Mouse (Mus musculus): ENCODE data around the gene Tmem8b. TPM values are rescaled to one million over a fixed set of nuclear protein-coding genes. Genes with fewer than 3 reads are reported as not detected.

Gene Tmem8b
- polyA plus RNA-seq (2017; shearing (Covaris generic)): 1.4 TPM

DNA sequence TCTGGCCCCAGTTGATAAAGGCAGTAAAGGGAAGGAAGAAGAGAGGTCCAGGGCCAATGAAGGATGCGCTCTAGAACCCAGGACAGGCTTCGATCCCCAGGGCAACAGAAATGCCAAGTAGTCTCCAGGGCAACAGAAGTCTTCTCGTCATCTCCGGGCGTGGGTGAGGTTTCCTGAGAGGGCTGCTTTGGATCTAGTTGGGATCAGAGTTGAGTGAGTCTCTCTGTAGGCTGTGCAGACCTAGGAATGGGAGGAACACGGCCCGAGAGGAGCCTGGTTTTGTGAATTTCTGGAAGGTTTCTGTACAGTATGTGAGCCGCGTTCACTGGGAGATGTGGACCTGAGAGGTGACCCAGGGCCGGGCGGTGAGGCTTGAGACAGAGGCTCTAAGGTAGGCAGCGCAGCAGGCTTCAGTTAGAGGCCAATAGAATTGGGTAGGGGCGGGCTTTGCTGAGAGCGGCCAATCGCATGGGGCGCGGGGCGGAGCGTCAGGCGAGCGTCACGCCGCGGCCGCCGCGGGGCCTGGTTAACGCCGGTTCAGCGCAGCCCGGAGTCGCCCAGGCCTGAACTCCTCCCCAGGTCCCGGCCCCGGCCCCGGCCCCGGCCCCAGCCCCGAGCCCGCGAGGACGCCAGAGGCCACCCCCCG lies at the start of gene Tmem8b, which contains the start of gene Fam221b:
Gene Tmem8b, plus strand, starts transcription at position 190 of the 646 bp plus-strand sequence.
Gene Fam221b, minus strand, starts transcription at position 364 of the 646 bp plus-strand sequence.

DNA sequence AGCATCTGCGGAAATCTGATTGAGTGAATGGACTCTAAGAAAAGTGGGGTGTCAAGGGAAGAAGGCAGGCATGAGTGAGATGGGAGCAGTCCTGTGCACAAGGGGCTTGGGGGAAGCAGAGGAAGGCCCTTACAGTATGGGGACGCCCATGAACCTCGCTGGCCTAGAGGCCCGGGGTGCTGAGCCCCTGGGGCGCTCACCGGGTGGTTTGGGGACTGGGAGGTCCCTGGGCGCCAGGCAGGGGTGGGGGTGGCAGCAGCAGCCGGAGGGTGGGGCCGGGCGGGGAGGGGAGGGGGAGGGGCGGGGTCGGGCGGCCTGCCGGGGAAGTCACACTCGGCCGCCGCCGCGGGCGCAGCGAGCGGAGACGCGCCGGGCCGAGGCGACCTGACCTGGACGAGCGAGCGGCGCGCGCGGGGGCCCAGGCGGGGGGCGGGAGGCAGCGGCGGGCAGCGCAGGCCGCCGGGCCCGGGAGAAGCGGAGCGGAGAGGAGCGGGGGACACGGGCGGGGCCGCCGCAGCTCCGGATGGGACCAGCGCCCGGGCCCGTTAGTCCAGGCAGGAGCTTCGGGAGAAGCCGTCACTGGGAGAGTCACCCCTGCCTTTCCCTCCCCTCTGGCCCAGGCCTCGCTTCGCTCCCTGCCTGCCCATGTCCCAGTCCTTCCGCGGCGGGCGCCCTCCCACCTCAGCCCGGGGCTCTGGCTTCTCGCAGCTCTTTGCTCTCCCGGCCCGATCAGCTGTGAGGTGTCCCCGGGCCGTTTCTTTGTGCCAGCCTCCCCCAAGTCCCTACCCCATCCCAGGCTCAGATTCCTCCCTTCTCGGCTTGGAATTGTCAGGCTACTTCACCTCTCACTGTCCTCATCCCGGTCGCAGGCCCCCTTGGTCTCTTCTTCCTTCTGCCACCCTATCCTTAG lies 37.5 kb upstream of the Tmem8b start, which contains the start of gene Npr2:
Gene Npr2, plus strand, starts transcription at position 890 of the 910 bp plus-strand sequence.

DNA sequence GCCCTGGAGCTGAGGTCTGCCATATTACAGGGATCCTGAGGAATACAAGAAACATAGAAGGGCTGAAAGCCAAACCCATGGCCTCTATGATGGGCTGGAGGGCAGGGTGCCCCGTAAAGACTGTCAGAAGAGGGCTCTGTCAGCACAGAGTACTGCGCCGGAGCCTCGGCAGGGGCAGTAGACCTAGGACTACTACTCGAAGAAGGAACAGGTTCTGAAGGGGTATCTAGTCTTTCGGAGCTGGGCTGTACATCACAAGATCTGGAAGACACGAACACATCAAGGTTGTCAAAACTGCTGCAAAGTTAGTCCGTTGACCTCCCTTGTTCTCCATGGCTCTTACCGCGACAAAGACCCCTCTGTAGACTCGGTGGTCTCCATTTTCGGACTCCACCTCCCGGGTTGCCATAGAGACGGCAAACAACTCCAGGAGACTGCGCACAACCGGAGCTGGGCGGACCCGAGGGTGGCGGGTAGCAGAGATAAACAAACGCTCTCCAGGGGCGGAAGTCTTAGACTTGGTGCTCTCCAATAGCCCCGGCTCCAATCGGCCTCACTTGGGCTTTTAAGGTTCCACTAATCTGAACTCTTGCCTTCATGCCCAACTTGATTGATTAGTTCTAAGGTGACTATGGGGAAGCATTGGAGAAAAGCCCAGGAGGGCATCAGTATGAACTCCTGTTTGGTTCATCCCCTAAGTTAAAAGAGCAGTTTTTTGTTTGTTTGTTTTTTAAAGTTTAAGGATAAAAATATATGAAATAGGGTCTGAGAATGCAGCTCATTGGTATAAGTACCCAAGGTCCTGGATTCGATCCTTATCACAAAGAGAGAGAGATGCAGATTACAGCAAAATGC lies 15.4 kb upstream of the Tmem8b start, which contains the start of gene Spag8:
Gene Spag8, minus strand, starts transcription at position 434 of the 855 bp plus-strand sequence.

DNA sequence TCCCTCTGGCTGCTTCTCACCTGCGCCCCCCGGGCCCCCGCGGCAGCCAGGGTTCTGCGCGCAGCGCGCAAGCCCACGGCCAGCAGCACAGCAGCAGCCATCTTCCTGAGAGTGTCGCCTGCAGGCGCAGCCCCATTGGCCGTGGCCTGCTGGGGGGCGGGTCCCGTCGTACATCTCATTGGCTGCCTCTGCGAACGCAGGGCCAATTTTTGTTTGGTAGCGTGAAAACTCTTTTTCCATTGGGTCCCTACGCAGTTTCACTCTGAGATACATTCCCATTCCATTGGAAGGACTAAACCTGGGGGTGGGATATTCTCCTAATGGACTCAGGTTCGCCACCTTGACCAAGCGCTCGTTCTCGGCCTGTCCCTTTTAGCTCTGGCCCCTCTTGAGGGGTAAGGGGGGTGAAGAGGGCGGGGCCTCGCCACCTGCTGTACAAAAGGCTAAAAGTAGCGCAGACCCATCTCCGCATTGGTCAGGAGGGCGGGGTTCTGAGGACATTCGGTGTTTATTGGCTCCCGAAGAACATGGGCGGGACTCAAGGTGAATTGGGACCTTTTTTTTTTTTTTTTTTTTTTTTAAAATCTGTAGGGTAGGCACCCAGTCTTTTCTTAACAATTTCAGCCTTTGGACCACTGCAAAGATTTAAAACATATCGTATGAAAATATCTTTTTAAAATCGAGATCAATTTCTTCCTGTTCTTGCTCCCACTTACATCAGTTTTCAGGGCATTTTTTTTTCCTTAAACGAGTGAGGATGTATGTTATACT lies 12.2 kb upstream of the Tmem8b start, which contains the start of gene Hint2:
Gene Hint2, minus strand, starts transcription at position 128 of the 771 bp plus-strand sequence.

DNA sequence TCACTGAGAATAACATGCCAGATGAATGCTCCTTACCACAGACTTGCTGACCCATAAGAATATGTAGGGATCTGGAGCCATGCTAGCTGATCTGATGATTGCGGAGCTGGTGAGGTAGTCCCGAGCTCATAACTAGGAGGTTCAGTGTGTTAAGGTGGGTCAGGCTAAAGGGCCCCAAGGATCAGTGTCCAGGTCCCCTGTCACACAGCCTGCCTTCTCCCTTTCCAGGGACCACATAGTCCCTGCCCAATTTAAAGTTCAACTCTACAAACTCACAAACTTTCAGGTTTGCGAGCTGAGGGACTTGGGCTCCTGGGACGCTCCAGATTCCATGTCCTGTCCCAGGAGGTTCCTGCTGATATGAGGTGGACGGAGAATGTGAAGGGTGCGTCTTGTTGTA lies 31.9 kb downstream of the Tmem8b start, which contains the start of gene Olfr70:
Gene Olfr70, minus strand, starts transcription at position 101 of the 400 bp plus-strand sequence.

DNA sequence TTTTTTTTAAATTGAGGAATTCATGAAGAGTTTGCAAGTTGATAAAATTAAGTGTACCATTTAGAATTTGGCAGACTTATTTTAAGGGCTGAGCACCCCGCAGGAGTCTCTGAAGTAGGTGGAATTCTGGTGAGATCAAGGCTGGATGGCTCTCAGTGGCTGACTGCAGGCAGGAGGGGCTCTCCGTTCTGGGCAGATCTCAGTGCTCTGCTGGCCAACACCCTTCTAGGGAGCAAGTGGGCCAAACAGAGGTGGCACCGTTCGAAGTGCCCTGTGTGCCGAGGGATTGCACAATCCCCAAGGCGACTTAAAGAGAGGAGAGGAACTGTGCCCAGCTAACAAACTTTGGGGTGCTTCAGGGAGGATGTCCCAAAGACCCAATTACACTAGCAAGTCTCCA lies 41.1 kb downstream of the Tmem8b start, which contains the start of gene Olfr71:
Gene Olfr71, minus strand, starts transcription at position 387 of the 400 bp plus-strand sequence.

DNA sequence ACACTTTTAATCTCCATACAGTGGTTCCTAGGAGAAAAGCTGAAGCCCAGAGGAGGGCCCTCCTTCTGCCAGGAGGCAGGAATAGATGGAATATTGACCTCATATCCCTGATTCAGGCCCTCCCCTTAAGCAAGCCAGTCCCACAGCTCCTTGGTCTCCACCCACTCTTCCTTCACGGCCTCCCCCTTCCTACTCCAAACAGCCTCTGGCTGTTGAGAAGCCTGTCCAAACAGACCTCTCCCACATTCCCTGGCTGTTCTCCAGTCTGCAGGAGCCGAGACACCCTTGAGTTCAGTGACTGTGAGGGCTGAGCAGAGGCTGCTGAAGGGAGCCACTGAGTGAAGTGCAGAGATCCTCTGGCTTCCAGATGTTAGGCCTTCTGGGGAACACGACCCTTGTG lies 58.2 kb downstream of the Tmem8b start, which contains the start of gene Hrct1:
Gene Hrct1, plus strand, starts transcription at position 194 of the 400 bp plus-strand sequence.

DNA sequence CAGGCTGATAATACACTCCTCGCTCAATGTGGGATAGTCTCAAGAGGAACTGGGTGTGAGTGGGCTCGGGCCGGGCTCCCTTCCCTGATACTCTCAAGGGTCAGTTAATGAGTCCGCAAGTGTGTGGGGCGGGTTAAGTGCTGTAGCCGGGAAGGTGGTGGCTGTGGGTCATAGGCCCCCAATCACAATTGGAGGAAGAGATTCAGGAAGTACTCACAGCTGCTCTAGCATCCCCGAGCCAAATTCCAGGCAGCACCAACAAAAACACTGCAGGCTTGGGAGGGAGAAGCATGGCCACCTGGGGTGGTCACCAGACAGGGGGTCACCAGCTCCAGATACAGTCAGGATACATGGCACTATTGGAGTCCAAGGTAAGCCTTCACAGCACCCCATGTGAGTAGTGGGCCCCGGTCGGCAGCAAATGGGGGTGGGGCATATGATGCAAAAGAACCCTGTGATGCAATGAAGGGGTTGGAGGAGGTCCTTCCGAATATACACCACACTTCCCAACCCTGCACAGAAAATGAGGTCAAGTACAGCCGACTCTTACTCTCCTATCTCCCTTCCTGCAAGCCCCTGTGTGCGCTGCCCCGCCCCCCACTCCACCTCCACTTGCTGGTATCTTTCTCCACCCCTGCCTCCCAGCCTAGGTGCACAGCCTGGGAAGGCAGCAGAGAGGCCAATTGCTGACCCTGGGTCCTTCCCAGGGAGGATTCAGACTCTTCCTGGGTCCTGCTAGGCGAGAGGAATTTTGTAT lies 61.2 kb downstream of the Tmem8b start, which contains the start of gene Spaar:
Gene Spaar, plus strand, starts transcription at position 241 of the 757 bp plus-strand sequence.

Other genes starting within 250 kb of the Tmem8b start
- gene Fam166b, start 239.8 kb upstream of the Tmem8b start, polyA plus RNA-seq (2017; shearing (Covaris generic)): not detected
- 76.2 TPM for gene Tesk1, start 227.0 kb upstream of the Tmem8b start, polyA plus RNA-seq (2017; shearing (Covaris generic))
- gene Cd72, start 214.3 kb upstream of the Tmem8b start, polyA plus RNA-seq (2017; shearing (Covaris generic)): 22.2 TPM
- 259 TPM for gene Sit1, start 185.2 kb upstream of the Tmem8b start, polyA plus RNA-seq (2017; shearing (Covaris generic))
- 75.2 TPM for gene Ccdc107, start 176.1 kb upstream of the Tmem8b start, polyA plus RNA-seq (2017; shearing (Covaris generic))
- gene Arhgef39, start 169.3 kb upstream of the Tmem8b start, polyA plus RNA-seq (2017; shearing (Covaris generic)): 11.4 TPM
- 0.45 TPM for gene Car9, start 162.0 kb upstream of the Tmem8b start, polyA plus RNA-seq (2017; shearing (Covaris generic))
- not detected for gene Tpm2, start 145.2 kb upstream of the Tmem8b start, polyA plus RNA-seq (2017; shearing (Covaris generic))
- 56.9 TPM for gene Creb3, start 106.6 kb upstream of the Tmem8b start, polyA plus RNA-seq (2017; shearing (Covaris generic))
- 199 TPM for gene Tln1, start 106.3 kb upstream of the Tmem8b start, polyA plus RNA-seq (2017; shearing (Covaris generic))
- 7.2 TPM for gene Rgp1, start 90.3 kb upstream of the Tmem8b start, polyA plus RNA-seq (2017; shearing (Covaris generic))
- gene Gba2, start 90.1 kb upstream of the Tmem8b start, polyA plus RNA-seq (2017; shearing (Covaris generic)): 26.1 TPM
- 2.8 TPM for gene Msmp, start 84.5 kb upstream of the Tmem8b start, polyA plus RNA-seq (2017; shearing (Covaris generic))
- 0.13 TPM for gene Npr2, start 37.0 kb upstream of the Tmem8b start, polyA plus RNA-seq (2017; shearing (Covaris generic))
- not detected for gene Spag8, start 15.4 kb upstream of the Tmem8b start, polyA plus RNA-seq (2017; shearing (Covaris generic))
- gene Hint2, start 12.5 kb upstream of the Tmem8b start, polyA plus RNA-seq (2017; shearing (Covaris generic)): 54.9 TPM
- 1.5 TPM for gene Fam221b, start 174 bp downstream of the Tmem8b start, polyA plus RNA-seq (2017; shearing (Covaris generic))
- gene Olfr70, start 31.8 kb downstream of the Tmem8b start, polyA plus RNA-seq (2017; shearing (Covaris generic)): not detected
- 0.15 TPM for gene Olfr71, start 41.3 kb downstream of the Tmem8b start, polyA plus RNA-seq (2017; shearing (Covaris generic))
- not detected for gene Hrct1, start 58.2 kb downstream of the Tmem8b start, polyA plus RNA-seq (2017; shearing (Covaris generic))
- gene Spaar, start 61.1 kb downstream of the Tmem8b start, polyA plus RNA-seq (2017; shearing (Covaris generic)): 0.41 TPM
- gene Olfr159, start 102.0 kb downstream of the Tmem8b start, polyA plus RNA-seq (2017; shearing (Covaris generic)): not detected
- gene Olfr156, start 154.9 kb downstream of the Tmem8b start, polyA plus RNA-seq (2017; shearing (Covaris generic)): 0.95 TPM
- 0.35 TPM for gene Olfr157, start 171.2 kb downstream of the Tmem8b start, polyA plus RNA-seq (2017; shearing (Covaris generic))
- 0.22 TPM for gene Olfr155, start 182.6 kb downstream of the Tmem8b start, polyA plus RNA-seq (2017; shearing (Covaris generic))
- 7.7 TPM for gene Reck, start 206.6 kb downstream of the Tmem8b start, polyA plus RNA-seq (2017; shearing (Covaris generic))

Measured in effector memory CD4-positive, alpha-beta T cell, adult 7 months (primary cell).